Mouse (Mus musculus) frontal cortex, postnatal 10 days (tissue): Measurements from ENCODE around the gene Gtpbp1.

Source experiments
- DNase-seq, 2 experiments: peaks; one replicate each; pipeline ENCODE4 v3.0.0; 2022; ENCODE audit warnings: low spot score in 2 of 2, mixed read lengths in 1 of 2

Gene Gtpbp1

DNA sequence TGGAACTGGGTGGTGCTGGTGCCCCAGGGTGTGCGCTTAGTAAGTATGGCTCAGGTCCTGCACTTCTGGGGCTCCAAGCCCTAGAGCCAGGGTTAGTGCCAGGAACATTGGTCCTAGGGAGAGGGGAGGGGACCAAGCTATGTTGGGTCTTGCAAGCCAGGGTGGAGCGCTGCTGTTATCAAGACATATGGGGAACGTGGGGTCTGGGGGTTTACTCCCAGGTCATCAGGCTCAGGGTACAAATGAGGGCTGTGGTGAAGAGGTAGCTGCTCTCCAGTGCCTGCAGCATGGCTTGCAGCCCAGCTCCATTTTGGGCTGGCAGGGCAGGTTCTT lies 62.7 kb downstream of the Gtpbp1 start:
- DNase-seq = no peak

DNA sequence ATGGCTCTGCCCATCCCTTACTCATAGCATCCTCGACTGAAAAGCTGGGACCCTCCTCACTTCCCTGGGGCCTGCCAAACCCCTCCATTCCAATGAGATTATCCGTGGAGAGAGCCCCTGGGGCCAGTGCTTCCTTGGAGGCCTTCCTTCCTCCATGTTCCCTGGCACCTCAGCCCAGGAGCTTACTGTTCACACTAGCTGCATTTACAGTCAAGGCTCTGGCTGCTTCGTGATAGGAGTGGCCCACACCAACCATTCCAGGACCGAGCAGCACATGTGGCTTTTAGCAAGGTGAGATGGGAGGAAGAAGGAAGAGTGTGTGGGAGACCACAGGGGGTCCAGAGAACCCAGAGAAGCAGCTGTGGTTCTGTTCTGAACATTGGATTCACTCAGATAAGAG lies 63.2 kb downstream of the Gtpbp1 start:
- no peak for DNase-seq

DNA sequence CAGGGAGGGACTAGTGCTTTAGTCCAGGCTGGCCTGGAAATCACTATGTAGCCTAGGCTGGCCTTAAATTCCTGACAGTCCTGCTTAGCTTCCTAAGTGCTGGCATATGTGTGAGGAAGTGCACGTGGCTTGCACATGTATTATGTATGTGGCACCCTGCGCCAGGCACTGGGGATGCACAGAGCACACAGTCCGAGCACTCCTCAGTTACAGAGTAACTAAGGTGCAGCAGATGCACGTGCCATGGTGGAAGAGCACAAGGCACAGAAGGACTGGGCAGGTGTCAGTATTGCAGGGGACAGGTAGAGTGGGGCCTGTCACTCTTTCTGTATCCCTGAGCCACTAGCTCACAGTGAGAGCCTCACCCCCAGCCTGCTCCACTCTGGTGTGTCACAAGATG lies 64.5 kb downstream of the Gtpbp1 start:
- no peak for DNase-seq

DNA sequence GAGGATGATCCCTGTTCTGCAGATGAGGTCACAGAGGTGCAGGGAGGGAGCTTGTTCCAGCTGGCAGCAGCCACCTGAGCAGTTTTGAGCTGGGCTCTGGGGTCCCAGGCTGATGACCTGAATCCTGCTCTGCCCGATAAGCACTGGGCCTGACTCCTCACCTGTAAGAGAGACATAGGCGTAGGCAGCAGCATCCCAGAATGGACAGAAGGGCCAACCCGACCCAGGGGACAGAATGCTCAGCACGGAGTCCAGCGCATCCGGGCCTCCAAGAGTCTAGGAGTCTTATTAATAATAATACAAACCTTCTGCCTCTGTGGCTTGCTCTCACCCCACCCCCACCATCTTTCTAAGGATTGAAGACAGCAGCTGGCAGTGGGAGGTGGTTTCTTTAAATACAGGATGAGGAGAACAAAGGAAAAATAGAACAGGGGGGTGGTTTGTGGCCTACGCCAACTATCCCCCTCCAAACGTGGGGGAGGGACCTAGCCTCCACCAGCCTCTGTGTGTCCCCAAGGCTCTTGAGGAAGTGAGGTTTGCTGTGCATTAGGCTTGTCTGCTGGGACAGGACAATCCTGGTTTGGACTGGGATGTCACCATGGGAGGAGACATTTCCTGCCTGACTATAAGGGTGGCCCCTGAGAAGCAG lies 65.5 kb downstream of the Gtpbp1 start:
- DNase-seq = no peak

DNA sequence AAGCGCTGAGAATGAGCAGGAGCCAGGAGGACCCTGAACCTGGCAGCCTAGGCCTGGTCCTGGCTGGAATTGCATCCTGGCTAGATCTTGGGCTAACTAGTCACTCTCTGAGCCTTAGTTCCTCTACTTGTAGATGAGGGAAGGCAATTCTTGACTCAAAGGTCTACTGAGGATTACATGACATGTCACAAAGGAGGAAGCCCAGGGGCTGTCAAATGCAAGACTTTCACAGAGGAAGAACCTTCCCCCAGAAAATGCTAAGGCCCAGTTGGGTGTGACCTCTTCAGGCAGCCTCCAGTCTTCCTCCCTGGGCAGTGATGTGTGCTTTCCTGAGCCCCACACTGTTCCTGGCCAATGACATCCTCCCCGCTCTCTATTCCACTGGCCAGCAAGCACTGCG lies 66.5 kb downstream of the Gtpbp1 start:
- no peak for DNase-seq

DNA sequence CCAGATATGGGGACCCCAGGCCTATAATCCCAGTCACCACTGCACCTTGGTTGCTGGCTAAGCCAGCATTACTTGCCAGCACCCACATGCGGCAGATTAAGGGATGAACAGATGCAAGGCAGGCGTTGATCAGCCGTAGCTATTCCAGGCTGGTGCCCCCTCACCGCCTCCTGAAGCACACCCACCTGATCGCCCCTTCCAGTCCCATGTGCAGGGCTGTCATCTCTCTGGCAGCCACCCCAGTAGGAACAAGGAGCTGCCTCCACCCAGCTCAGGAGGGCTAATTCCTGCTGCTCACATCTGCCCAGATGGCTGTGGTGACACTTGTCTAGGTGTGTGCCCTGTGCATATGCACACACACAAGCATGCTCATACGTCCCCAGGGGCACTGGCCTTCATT lies 70.3 kb downstream of the Gtpbp1 start:
- DNase-seq = no peak

DNA sequence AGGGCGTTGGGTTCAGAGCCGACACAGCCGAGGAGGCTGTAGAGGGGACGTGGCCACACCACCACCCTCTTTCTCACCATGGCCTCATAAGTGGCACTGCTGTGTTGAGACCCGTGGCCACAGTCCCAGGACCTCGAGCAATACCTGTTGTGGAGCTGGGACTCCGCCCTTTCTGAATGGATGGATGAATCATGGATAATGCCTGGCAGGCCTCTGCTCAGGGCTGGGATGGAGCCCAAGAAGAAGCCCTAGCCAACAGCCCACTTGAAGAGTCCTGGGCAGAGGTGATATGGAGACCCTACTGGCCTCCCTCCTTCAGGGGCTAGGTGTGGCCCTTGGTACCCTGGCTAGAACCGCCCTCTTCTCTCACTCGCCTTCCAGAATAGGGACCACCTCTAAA lies 72.4 kb downstream of the Gtpbp1 start:
- no peak for DNase-seq

DNA sequence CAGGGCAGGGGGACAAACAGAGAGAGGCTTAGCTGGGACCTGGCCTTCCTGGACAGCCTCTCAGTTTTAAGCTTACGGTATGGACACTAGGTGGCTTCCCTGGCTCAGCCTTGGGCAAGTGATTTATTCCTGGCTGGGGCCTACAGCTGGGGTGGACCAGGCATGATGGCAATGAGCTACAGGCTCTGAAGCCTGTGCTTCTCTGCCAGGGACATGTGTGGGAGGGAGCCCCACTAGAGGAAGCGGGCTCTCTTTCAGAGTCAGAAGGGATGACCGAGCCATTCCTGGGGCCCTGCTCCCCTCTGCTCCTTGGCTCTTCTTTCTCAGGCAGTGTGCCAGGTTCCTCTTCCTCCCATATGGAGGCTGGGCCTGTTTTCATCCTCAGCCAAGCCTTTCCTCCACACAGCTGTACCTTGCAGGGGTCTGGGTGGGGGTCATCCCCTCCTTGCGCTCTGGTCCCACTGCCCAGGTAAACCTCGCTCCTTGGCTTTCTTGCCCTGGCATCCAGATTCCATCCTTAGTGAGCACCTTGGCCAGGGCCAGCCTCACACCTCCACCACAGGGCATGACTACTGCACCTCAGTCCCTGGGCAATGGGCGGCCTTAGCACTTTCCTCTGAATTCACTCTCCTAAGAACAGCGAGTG lies 73.1 kb downstream of the Gtpbp1 start:
- DNase-seq = no peak

DNA sequence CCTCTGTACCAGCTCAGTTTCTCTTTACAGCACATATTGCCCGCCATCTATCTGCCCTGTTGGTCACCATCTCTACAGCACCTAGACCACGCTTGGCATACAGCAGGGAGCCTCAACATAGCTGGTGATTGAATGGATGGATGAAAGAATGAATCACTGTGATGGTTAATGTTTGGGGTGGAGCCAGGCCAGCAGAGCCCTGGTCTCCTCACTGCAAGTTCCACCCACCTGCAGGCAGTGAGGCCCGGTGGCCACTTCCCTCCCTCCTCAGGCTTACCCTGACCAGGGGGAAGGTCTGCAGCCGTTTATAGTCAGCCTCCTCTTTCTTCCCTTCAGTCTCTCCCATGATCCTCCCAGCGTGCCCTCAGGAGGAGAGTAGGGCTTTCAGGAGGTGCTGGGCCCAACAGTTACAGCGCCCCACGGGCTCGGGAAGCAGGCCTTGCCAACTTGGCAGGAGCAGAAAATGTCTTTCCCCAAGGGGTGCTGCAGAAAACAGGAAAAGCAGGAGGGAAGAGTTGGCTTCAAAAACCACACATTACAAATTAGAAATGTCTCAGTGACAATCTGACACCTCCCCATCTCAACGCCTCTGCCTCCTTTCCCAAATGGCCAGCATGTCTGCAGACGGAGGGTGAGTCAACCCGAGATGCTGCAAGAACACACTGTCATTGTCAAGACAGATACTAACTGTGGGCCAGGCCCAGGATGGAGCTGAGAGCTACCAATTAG lies 74.1 kb downstream of the Gtpbp1 start:
- no peak for DNase-seq

DNA sequence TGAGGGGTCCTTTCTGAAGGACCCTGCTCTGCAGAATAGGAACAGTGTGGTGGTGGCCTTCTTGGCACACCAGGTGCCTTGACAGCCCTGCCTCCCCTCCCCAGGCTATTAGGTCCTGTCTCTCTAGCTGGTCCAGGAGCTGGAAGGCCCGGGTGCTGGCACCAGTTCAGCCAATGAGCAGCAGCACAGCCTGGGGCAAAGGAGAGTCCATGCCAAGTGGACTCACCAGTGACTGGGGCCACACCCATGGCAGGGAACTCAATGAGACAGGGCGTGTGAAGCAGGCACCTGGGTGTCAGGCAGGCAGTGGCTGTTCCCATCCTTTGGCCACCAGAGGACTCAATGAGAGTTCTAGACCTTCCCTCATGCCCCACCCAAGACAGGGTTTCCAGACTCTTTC lies 74.7 kb downstream of the Gtpbp1 start:
- DNase-seq = no peak

DNA sequence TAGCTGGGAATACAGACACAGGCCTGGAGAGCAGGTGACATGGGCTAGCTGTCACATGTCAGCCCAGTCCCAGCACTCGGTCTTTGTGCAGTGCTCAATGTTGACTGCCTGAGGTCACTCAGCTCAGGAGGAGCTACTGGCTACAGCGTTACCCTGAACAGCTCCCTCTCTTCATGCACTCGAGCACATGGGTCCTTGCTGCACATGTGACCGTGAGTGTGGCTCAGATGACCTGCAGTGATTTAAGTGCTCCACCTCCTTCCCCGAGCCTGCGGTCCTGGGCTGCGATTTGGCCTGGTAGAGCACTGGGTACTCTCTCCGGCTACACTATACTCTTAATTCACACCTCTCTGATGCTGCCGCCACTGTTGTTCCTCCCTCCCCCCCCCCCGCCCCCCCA lies 75.5 kb downstream of the Gtpbp1 start:
- no peak for DNase-seq

DNA sequence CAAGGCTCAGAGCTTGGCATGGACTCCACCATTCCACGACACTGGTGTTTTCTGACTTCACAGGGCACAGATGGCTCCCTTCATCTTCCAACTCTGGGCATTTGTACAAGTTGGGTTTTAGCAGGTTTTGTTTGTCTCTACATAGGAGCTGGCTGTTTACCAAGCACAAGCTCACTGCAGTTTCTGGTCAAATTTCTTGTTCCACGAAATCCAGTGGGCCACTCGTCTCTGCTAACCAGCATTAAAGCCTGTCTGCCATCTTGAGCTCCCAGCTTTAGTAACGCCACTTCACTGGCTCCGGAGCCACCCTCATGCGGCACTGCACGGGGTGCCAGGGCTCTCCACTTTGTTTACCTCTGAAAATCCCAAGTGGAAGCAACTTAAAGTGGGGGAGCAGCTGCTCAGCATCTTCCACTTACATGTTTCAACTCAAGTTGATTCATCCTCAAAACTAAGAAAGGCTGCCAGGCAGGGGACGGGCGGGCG lies 76.0 kb downstream of the Gtpbp1 start:
- no peak for DNase-seq

DNA sequence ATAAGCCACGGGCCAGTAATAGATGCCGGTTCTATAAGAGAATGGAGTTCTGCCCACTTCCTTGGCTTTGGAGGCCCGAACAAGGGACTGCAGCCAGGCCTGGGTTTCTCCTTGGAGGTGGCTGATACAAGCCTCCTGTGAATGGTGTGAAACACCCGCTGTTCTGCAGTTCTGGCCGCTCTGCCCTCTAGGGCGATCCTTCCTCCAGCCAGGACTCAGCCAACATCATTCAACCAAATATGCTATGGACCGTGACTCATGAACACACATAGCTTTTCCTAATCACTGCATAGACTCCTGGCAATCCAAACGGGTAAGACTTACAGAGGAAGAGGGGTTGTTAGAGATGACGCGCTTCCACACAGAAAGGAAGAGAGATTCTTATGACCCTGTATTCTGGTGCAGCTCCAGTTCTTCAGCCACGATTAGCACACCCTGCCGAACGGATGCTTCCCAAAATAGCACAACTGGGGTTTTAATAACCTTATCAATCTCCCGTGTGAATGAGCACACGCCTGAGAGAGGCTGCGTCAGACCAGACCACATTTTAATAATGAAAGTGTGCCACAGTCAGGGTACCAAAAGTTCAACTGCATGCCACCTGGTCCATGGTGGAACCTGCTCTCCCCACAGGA lies 76.8 kb downstream of the Gtpbp1 start:
- no peak for DNase-seq

DNA sequence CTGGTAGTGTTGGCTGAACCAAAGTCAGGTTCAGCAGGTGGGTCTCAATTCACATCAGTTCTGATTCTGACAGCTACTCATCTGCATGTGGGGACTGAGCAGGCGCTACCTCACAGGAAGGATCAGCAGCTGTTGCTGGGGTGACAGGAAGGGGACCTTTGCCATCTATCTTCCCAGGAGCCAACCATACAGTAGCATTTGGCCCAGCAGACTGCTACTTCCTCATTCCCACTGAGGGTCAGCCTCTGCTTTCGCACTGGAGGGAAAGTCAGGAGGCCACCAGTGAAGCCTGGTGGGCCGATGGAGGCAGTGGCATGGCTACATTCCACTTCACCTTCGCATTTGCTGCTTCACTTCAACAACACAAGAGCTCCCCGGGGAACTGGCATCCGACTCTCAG lies 77.7 kb downstream of the Gtpbp1 start:
- no peak for DNase-seq

DNA sequence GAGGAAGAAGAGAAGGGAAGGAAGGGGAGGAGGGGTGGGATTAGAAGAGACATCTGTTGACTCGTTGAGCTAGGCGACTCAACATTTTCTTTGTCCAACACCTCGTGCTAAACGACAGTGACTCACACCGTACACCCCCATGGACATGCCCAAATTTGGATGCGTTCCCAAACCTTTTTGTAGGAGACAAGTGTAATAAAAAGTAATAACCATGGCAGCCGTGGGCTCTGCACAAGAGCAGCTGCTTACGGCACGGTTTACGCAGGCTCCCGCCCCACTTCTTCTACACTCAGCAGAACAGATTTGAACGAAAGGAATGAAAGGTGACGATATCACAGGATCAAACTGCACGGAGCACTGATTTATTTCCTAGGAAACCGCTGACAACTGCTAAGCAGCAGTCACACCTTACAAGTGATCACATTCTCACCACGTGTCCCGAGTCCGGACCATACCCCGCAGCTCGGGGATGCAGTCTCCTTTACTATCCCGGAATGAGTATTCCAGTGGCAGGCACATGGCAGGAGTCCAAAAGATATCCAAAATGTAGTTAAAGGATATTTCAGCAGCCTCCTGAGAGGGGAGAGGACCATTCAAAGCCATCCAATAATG lies 80.1 kb downstream of the Gtpbp1 start:
- DNase-seq = peak in 1 of 2 experiments; percentile 60
